Mouse (Mus musculus): ENCODE measurements around the gene Mast4.
"Not testable (repeated sequence)": the region's sequence is repeated elsewhere in the genome, so short reads cannot be mapped to it uniquely, and the experiment has no call there.

Gene Mast4

GRCm38 (mm10) chr13:102755124-102755523, 579.2 kb downstream of the Mast4 start:
- DNase-seq (ENCODE audit: low read depth, low spot score) = no peak

GRCm38 (mm10) chr13:102753714-102754556, 580.4 kb downstream of the Mast4 start:
- DNase-seq (ENCODE audit: low read depth, low spot score) = no peak

GRCm38 (mm10) chr13:102749891-102750290, 584.4 kb downstream of the Mast4 start:
- no peak for DNase-seq (ENCODE audit: low read depth, low spot score)

GRCm38 (mm10) chr13:102749194-102749593, 585.1 kb downstream of the Mast4 start:
- DNase-seq (ENCODE audit: low read depth, low spot score) = no peak

- DNase-seq (ENCODE audit: low read depth, low spot score) = no peak
These were observed 587.3 kb downstream of the Mast4 start for GRCm38 (mm10) chr13:102746803-102747561.

GRCm38 (mm10) chr13:102745626-102746342, 588.5 kb downstream of the Mast4 start:
- DNase-seq (ENCODE audit: low read depth, low spot score) = no peak

- DNase-seq (ENCODE audit: low read depth, low spot score) = no peak
These were observed 589.1 kb downstream of the Mast4 start for GRCm38 (mm10) chr13:102745270-102745600.

GRCm38 (mm10) chr13:102744481-102745269, 589.6 kb downstream of the Mast4 start:
- DNase-seq (ENCODE audit: low read depth, low spot score) = peak; percentile 56

GRCm38 (mm10) chr13:102739720-102740535, 594.4 kb downstream of the Mast4 start:
- DNase-seq (ENCODE audit: low read depth, low spot score) = no peak

GRCm38 (mm10) chr13:102737811-102738210, 596.5 kb downstream of the Mast4 start:
- no peak for DNase-seq (ENCODE audit: low read depth, low spot score)

GRCm38 (mm10) chr13:102733063-102733462, 601.2 kb downstream of the Mast4 start:
- DNase-seq (ENCODE audit: low read depth, low spot score) = peak; percentile 19

GRCm38 (mm10) chr13:102728951-102729350, 605.3 kb downstream of the Mast4 start:
- not testable (repeated sequence) for DNase-seq (ENCODE audit: low read depth, low spot score)

- DNase-seq (ENCODE audit: low read depth, low spot score) = no peak
These were observed 606.3 kb downstream of the Mast4 start for GRCm38 (mm10) chr13:102728035-102728434.

GRCm38 (mm10) chr13:102726876-102727275, 607.4 kb downstream of the Mast4 start:
- no peak for DNase-seq (ENCODE audit: low read depth, low spot score)

GRCm38 (mm10) chr13:102725906-102726305, 608.4 kb downstream of the Mast4 start:
- no peak for DNase-seq (ENCODE audit: low read depth, low spot score)

GRCm38 (mm10) chr13:102725416-102725815, 608.9 kb downstream of the Mast4 start:
- no peak for DNase-seq (ENCODE audit: low read depth, low spot score)

- no peak for DNase-seq (ENCODE audit: low read depth, low spot score)
These were observed 617.3 kb downstream of the Mast4 start for GRCm38 (mm10) chr13:102716973-102717372.

GRCm38 (mm10) chr13:102700744-102701143, 633.6 kb downstream of the Mast4 start:
- no peak for DNase-seq (ENCODE audit: low read depth, low spot score)

GRCm38 (mm10) chr13:102700176-102700575, 634.1 kb downstream of the Mast4 start:
- no peak for DNase-seq (ENCODE audit: low read depth, low spot score)

GRCm38 (mm10) chr13:102698751-102699323, 635.5 kb downstream of the Mast4 start:
- DNase-seq (ENCODE audit: low read depth, low spot score) = peak; percentile 8
